Comparison of ENCODE assay signal across 11 mouse cellular contexts in the genomic region with DNA sequence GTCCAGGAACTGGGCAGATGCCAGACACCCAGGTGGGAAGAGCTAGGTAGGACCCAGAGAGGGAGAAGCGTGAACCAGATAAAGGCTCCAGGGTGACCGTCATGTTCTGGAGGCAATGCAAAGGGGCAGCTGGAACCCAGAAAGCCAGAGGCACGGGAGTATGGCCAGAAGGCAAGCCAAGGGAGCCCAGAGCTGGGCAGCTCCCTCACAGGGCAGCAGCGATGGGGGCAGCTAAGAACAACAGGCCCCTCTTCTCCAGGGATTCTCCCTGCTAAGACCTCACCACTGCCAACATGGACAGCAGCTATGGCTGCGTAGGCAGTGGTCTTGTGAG. TPM values are rescaled to one million over a fixed set of nuclear protein-coding genes. Genes with fewer than 3 reads are reported as not detected.
DNase-seq lines count a peak whose midpoint lies in the region; ATAC-seq and TF ChIP-seq lines count a peak whose summit lies in the region.
"Had no signal": no experiment of that assay in that cellular context is flagged by ENCODE, and none has a peak within 500 bp of the region (broad histone marks: within the 10 kb centered on the region; RNA-seq: fewer than 3 reads in every experiment).

No protein-coding gene starts in this region.

- peaks cover 50% of the 10 kb centered on the region for H3K27me3 ChIP-seq in liver, embryonic 11.5 days (replicated peaks; ENCODE audit: control insufficient read depth, insufficient read depth, low read length)
- peaks cover 19% of the 10 kb centered on the region for H3K27me3 ChIP-seq in forebrain, embryonic 12.5 days
- no peaks in the 10 kb centered on the region for H3K27me3 ChIP-seq in hindbrain, postnatal 0 days (ENCODE audit: insufficient read depth, low read length)
- no peaks in the 10 kb centered on the region for H3K27me3 ChIP-seq in midbrain, postnatal 0 days (ENCODE audit: insufficient read depth, low read length)

- H3K4me1 ChIP-seq in liver, embryonic 11.5 days (replicated peaks; ENCODE audit: control insufficient read depth, insufficient read depth, low read length) = peaks cover 9% of the 10 kb centered on the region
- H3K4me1 ChIP-seq in forebrain, embryonic 12.5 days = peaks cover 24% of the 10 kb centered on the region
- H3K4me1 ChIP-seq in hindbrain, postnatal 0 days (ENCODE audit: insufficient read depth, low read length) = peaks cover 20% of the 10 kb centered on the region
- peaks cover 9% of the 10 kb centered on the region; the same call in 1 of the 2 replicates for H3K4me1 ChIP-seq in midbrain, postnatal 0 days (ENCODE audit: insufficient read depth, low read length)

- no peak for DNase-seq in liver, embryonic 11.5 days (ENCODE audit: low spot score)
- DNase-seq in liver = no peak
- no peak for DNase-seq in hindbrain, postnatal 0 days (ENCODE audit: low spot score)
- peak; percentile 50 for DNase-seq in midbrain, postnatal 0 days (ENCODE audit: low spot score)
- no peak for DNase-seq in layer of hippocampus, adult 11-12 months (ENCODE audit: low spot score)
- DNase-seq in urinary bladder, adult 18-20 months (ENCODE audit: low spot score in 2 of 2) = no peak
- no peak for DNase-seq in ovary, adult 18-20 months (ENCODE audit: low spot score)
- DNase-seq: thymus, postnatal 25 days had no signal

- TF ChIP-seq CTCF in hindbrain, postnatal 0 days (IDR thresholded peaks at IDR 0.05; ENCODE audit: low read depth) = no peak
- TF ChIP-seq CTCF in midbrain, postnatal 0 days (IDR thresholded peaks at IDR 0.05) = no peak

- ATAC-seq in liver, embryonic 11.5 days (replicated peaks; ENCODE audit: low FRiP score) = no peak
- peak; percentile 22 for ATAC-seq in forebrain, embryonic 12.5 days (ENCODE audit: low FRiP score)
- ATAC-seq in hindbrain, postnatal 0 days = peak; percentile 19
- 0 out of 2 replicates have a peak, but pooled peaks have one; percentile 15 for ATAC-seq in midbrain, postnatal 0 days (ENCODE audit: low FRiP score)
- ATAC-seq: inflammation-experienced regulatory T-cells, adult 6 months had no signal

- no peak overlapping the region for H3K27ac ChIP-seq in liver, embryonic 11.5 days (ENCODE audit: low read depth, low read length)
- peak overlapping the region; percentile 63 for H3K27ac ChIP-seq in forebrain, embryonic 12.5 days
- H3K27ac ChIP-seq in hindbrain, postnatal 0 days = peak overlapping the region; percentile 72; the same call in 1 of the 2 replicates
- H3K27ac ChIP-seq in midbrain, postnatal 0 days (ENCODE audit: low read depth, low read length) = peak overlapping the region; percentile 3; the same call in 1 of the 2 replicates
- H3K27ac ChIP-seq: liver, embryonic 15.5 days had no signal

- H3K4me3 ChIP-seq in liver, embryonic 11.5 days (ENCODE audit: low read depth, low read length) = no peak overlapping the region
- peak overlapping the region; percentile 30 for H3K4me3 ChIP-seq in forebrain, embryonic 12.5 days (replicated peaks)
- no peak overlapping the region for H3K4me3 ChIP-seq in hindbrain, postnatal 0 days (ENCODE audit: low read length)
- H3K4me3 ChIP-seq in midbrain, postnatal 0 days (ENCODE audit: low read depth, low read length) = no peak overlapping the region
- H3K4me3 ChIP-seq: liver, embryonic 15.5 days had no signal

- H3K4me2 ChIP-seq in liver, embryonic 11.5 days = peak overlapping the region; percentile 61
- H3K4me2 ChIP-seq in forebrain, embryonic 12.5 days = peak overlapping the region; percentile 65
- H3K4me2 ChIP-seq in hindbrain, postnatal 0 days (ENCODE audit: low read depth, low read length) = peak overlapping the region; percentile 52
- peak overlapping the region; percentile 43 for H3K4me2 ChIP-seq in midbrain, postnatal 0 days (ENCODE audit: low read depth, low read length, poor library complexity, severe bottlenecking)

- H3K9ac ChIP-seq in liver, embryonic 11.5 days (ENCODE audit: low read depth, low read length) = no peak overlapping the region
- H3K9ac ChIP-seq in forebrain, embryonic 12.5 days = peak overlapping the region; percentile 60
- H3K9ac ChIP-seq in hindbrain, postnatal 0 days (replicated peaks; ENCODE audit: low read length) = peak overlapping the region; percentile 0; the same call in 1 of the 2 replicates
- 0 out of 2 replicates have a peak overlapping the region, but pooled peaks have one; percentile 29 for H3K9ac ChIP-seq in midbrain, postnatal 0 days (replicated peaks; ENCODE audit: low read length, poor library complexity, severe bottlenecking)
- H3K9ac ChIP-seq: liver, embryonic 15.5 days had no signal

- 33% methylated on average over 5 of the region's 5 CpGs for WGBS in liver, embryonic 11.5 days
- 48% methylated on average over 5 of the region's 5 CpGs for WGBS in forebrain, embryonic 12.5 days
- WGBS in hindbrain, postnatal 0 days = 27% methylated on average over 5 of the region's 5 CpGs
- WGBS in midbrain, postnatal 0 days = 38% methylated on average over 5 of the region's 5 CpGs

- no peaks in the 10 kb centered on the region for H3K9me3 ChIP-seq in liver, embryonic 11.5 days (ENCODE audit: control insufficient read depth, low read length)
- H3K9me3 ChIP-seq in forebrain, embryonic 12.5 days = no peaks in the 10 kb centered on the region
- H3K9me3 ChIP-seq in hindbrain, postnatal 0 days (ENCODE audit: low read length) = no peaks in the 10 kb centered on the region
- no peaks in the 10 kb centered on the region for H3K9me3 ChIP-seq in midbrain, postnatal 0 days (ENCODE audit: low read length)
- H3K9me3 ChIP-seq: liver, embryonic 15.5 days had no signal

- no peaks in the 10 kb centered on the region for H3K36me3 ChIP-seq in liver, embryonic 11.5 days (ENCODE audit: control insufficient read depth, insufficient read depth, low read length)
- peaks cover 22% of the 10 kb centered on the region for H3K36me3 ChIP-seq in forebrain, embryonic 12.5 days (replicated peaks)
- H3K36me3 ChIP-seq in hindbrain, postnatal 0 days (ENCODE audit: insufficient read depth, low read length) = 0 out of 2 replicates have a peak, but pooled peaks cover 12% of the 10 kb centered on the region
- peaks cover 41% of the 10 kb centered on the region for H3K36me3 ChIP-seq in midbrain, postnatal 0 days (ENCODE audit: insufficient read depth, low read length)
- H3K36me3 ChIP-seq: liver, embryonic 15.5 days had no signal

RNA-seq across cellular contexts. Expression of gene Kcnh2, which starts 21.5 kb away (rescaled TPM):
- 2.5 and 3.8 TPM in 2 replicates for polyA plus RNA-seq in liver, embryonic 11.5 days (2014; fragmentation: Nextera tagmentation; extraction: Ambion mirVana)
- 9.8 and 10.1 TPM in 2 replicates for polyA plus RNA-seq in forebrain, embryonic 12.5 days (2016; fragmentation: Nextera tagmentation; extraction: Ambion mirVana)
- 55.9 and 70.5 TPM in 2 replicates for total RNA-seq in hindbrain, postnatal 0 days (2014; rRNA removed)
- 10.8 and 11.5 TPM in 2 replicates for polyA plus RNA-seq in hindbrain, postnatal 0 days (2015; fragmentation: Nextera tagmentation; extraction: Ambion mirVana)
- 46.9 and 60.2 TPM in 2 replicates for total RNA-seq in midbrain, postnatal 0 days (2014; rRNA removed)
- polyA plus RNA-seq in midbrain, postnatal 0 days (2015; fragmentation: Nextera tagmentation; extraction: Ambion mirVana) = 10.1 and 11.1 TPM in 2 replicates

RNA-seq across cellular contexts. Expression of gene Nos3, which starts 34.7 kb away (rescaled TPM):
- 6.4 and 7.2 TPM in 2 replicates for polyA plus RNA-seq in liver, embryonic 11.5 days (2014; fragmentation: Nextera tagmentation; extraction: Ambion mirVana)
- 7.1 and 7.2 TPM in 2 replicates for polyA plus RNA-seq in forebrain, embryonic 12.5 days (2016; fragmentation: Nextera tagmentation; extraction: Ambion mirVana)
- 8.7 and 13.3 TPM in 2 replicates for total RNA-seq in hindbrain, postnatal 0 days (2014; rRNA removed)
- 7.2 and 7.4 TPM in 2 replicates for polyA plus RNA-seq in hindbrain, postnatal 0 days (2015; fragmentation: Nextera tagmentation; extraction: Ambion mirVana)
- total RNA-seq in midbrain, postnatal 0 days (2014; rRNA removed) = 11.0 and 14.2 TPM in 2 replicates
- 7.0 and 7.5 TPM in 2 replicates for polyA plus RNA-seq in midbrain, postnatal 0 days (2015; fragmentation: Nextera tagmentation; extraction: Ambion mirVana)
